Mouse (Mus musculus) spleen, adult 12 weeks (tissue): ENCODE results near the gene Eno3.
A peak's percentile ranks its signal among the peaks of the same experiment; 100 is the strongest.

Experiments
- DNase-seq: peaks from one replicate; pipeline ENCODE4 v3.0.0; 2022; ENCODE audit warnings: low spot score

Eno3 gene

DNA sequence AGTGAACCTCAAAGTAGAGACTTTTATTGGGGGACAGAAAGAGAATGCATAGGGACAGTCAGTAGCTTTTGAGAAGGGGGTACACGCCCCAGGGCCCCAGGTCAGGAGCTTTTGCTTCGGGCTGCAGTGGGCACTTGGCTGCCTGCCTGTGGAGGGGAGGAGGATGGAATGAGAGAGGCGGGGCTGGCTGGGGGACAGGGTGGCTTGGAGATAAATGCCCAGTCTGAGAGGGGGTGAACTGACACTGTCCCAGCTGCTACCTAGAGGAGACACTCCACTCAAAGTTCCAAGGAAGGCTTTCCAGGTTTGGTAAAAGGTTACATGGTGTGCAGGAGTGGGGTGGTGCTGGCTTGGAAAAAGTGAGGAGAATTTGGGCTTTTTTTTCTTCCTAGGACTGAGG lies at the start of gene Eno3:
Eno3 (plus strand) TSS at position 239 of the 400 bp plus-strand sequence.
- no peak for DNase-seq

GRCm38 (mm10) chr11:70607611-70608010 lies 49.4 kb upstream of the Eno3 start:
- no peak for DNase-seq

GRCm38 (mm10) chr11:70608381-70609066 lies 48.5 kb upstream of the Eno3 start:
- no peak for DNase-seq

- DNase-seq: no peak
Observed at GRCm38 (mm10) chr11:70610752-70611151, 46.2 kb upstream of the Eno3 start.

- DNase-seq: no peak
Observed at GRCm38 (mm10) chr11:70612505-70612904, 44.5 kb upstream of the Eno3 start.

DNA sequence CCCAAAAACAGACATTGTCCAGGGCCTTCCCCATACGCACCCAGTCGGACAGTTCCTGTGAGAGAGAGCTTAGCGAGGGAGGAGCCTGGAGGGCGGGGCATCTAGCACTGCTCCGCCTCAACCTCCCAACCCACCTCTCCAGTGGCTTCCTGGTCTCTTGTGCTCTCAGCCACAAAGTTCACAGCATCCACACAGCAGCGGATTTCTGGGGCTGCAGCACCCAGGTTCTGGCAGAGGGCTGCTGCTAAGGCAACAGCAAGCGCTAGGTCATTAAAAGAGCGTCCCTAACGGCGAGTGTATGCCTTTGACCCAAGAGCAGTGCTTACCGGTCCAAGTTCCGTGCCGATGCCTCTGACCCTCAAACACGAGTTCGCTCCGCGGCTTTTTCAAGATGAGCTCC lies 41.9 kb upstream of the Eno3 start:
- DNase-seq: peak; percentile 51

DNA sequence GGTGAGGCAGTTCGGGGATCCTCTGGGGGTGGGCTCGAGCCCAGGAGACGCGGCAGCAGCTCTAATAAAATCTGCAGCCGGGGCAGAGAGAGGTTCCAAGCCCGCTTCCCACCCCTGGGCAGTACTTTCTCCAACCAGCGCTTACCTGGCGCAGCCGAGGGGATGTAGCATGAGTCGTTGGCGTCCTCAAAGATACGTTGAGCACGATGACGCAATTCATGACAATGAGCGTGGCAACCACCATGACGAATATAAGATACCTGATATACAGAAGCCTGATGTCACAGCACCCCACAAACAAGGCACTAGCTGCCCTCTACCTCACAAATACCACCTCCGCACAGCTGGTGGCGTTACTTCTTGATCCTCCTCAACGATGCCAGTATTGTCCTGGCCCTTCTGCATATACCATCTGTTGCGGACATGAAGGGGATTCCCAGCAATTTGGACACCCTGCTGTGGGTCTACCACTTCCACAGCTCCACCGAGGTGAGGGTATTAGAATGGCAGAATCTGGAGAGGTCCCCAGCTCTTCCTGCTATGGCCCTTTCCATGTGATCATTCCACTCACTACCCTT lies 41.4 kb upstream of the Eno3 start, which contains the start of gene 4930544D05Rik:
4930544D05Rik (plus strand) TSS at position 333 of the 578 bp plus-strand sequence.
- no peak for DNase-seq

- no peak for DNase-seq
Observed at GRCm38 (mm10) chr11:70619101-70619500, 37.9 kb upstream of the Eno3 start, which contains the start of gene Chrne. Gene Chrne, minus strand, starts transcription at chr11:70619216.

- DNase-seq: no peak
Observed at GRCm38 (mm10) chr11:70621972-70622814, 34.8 kb upstream of the Eno3 start.

- no peak for DNase-seq
Observed at GRCm38 (mm10) chr11:70623053-70623742, 33.8 kb upstream of the Eno3 start.

DNA sequence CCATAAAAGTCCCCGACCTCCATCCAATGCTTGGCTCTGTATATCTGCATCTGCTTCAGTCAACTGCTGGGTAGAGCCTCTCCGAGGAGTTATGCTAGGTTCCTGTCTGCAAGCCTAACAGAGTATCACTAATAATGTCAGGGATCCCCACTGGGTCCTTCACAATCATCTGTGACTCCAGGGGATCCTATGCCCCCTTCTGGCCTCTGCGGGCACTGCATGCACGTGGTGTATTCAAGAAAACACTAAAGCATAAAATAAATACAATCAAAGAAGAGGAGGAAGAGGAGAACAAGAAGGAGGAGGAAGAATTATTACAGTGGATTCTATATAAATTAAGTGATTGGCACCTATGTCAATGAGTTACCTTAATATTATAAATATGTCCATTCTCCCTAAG lies 31.5 kb upstream of the Eno3 start:
- peak; percentile 56 for DNase-seq

DNA sequence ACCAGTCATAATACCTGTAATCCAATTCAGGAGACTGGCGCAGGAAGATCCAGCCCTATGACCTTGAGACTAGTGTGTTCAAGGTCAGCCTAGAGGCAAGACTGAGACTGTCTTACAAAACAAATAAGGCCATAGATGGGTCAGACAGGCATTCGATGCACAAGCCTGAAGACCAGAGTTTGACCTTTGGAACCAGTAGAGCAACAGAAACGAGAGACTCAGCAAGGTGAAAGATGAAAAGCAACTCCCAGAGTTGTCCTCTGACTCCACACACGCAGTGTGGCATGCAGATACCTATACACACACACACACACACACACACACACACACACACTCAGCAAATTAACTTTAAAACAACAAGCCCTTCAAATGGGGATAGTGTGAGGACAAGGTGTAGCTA lies 30.1 kb upstream of the Eno3 start:
- no peak for DNase-seq

DNA sequence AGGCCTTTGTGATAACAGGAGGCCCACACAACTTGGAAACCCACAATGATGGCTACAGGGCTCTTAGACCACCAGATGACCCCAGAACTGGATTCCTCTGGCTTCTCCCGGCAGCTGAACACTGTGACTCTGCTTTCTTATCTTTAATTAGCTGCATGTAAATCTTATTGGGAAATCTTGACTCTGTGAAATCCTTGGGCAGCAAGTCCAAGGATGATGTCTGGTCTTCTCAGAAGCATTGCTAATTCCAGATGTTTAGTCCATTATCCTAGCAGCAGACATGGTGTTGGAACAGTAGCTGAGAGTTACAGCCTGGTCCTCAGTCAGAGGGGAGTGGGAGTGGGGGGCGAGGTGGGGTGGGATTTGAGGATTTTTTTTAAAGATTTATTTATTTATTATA lies 28.6 kb upstream of the Eno3 start:
- no peak for DNase-seq

GRCm38 (mm10) chr11:70629557-70629956 lies 27.4 kb upstream of the Eno3 start:
- DNase-seq: no peak

- DNase-seq: no peak
Observed at GRCm38 (mm10) chr11:70630129-70630528, 26.9 kb upstream of the Eno3 start.

- no peak for DNase-seq
Observed at GRCm38 (mm10) chr11:70635601-70636000, 21.4 kb upstream of the Eno3 start.

DNA sequence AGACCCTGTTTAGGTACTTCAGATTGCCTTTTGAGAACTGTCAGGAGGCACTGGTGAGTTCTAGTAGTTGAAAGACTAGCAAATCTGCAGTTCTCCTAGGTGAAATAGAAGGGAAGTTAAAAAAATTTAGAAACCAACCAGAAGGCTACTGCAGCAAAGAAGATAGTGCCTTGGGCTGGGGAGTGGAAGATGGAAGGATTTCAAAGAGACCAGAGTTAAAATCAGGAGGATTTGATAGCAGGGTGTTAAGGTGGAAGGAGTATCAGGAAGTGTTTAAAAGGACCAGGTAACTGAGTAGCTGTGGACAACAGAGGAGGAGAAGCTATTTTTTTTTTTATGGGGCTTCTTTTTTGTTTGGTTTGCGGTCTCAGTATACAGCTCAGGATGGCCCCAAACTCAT lies 19.2 kb upstream of the Eno3 start:
- DNase-seq: no peak

DNA sequence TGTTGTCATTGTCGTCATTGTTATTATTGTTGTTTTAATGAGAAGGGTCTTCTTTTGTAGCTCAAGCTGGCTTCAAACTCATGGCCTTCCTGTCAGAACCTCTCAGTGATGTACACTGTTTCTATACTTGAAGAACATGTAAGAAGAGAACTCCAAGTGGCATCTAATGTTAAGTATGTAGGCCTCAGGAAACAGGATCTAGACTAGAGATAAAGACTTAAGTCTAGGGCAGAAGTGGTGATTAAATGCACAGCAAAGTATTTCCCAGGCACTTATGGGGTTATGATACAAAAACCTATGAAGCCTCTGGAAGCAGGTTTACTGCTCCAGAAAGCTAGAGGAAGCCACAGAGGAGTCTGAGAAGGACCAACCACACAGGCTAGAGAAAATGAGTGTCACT lies 18.7 kb upstream of the Eno3 start:
- no peak for DNase-seq

GRCm38 (mm10) chr11:70638714-70639278 lies 18.2 kb upstream of the Eno3 start, which contains the start of gene Gp1ba:
Gene Gp1ba, plus strand, starts transcription at chr11:70639122.
- DNase-seq: no peak

GRCm38 (mm10) chr11:70639976-70640375 lies 17.0 kb upstream of the Eno3 start:
- no peak for DNase-seq

DNA sequence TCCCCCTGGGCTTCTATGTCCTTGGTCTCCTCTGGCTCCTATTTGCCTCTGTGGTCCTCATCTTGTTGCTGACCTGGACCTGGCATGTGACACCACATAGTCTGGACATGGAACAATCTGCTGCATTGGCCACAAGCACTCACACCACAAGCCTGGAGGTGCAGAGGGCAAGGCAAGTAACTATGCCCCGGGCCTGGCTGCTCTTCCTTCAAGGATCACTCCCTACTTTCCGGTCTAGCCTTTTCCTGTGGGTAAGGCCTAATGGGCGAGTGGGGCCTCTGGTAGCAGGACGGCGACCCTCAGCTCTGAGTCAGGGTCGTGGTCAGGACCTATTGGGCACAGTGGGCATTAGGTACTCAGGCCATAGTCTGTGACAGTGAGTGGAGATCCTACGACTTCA lies 15.8 kb upstream of the Eno3 start:
- no peak for DNase-seq

GRCm38 (mm10) chr11:70643051-70643450 lies 14.0 kb upstream of the Eno3 start:
- DNase-seq: no peak
